Mouse (Mus musculus): ENCODE measurements at regions not wholly inside any gene's neighbourhood (a gene's known extent, or its start where the extent isn't known, plus 50 kb on each side); places are given as distances from the start of the nearest gene placed in this dataset.

DNA sequence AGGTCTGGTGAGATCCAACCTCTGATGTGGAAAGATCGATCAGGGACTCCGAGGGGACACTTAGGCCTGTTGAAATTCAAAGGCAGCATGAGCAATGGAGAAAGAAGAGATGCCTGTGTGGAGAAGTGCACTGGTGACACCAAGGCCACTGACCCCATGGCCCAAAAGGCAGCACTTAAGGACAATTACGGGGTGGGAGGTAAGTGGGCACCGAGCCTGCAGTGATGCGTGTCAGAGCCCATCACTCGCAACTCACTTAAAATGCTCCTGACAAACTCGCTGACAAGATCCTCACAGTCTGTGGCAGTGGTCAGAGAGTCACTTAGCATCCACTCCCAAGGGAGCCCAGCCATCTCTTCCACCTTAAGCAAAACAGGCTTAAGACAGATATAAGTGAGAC lies 207.7 kb upstream of the Mki67 start:
- Histone ChIP-seq H3K4me1 (ENCODE audit: control insufficient read depth in 2 of 2, insufficient read depth in 2 of 2, low read length in 2 of 2) (no peaks in the 10 kb centered on the region), H3K27ac (replicated peaks in 1 of 2; ENCODE audit: control insufficient read depth in 1 of 2, insufficient read depth in 1 of 2, low read depth in 2 of 2, low read length in 2 of 2) (no peak overlapping the region), H3K9me3 (ENCODE audit: control insufficient read depth, low read length) (no peaks in the 10 kb centered on the region), H3K27me3 (ENCODE audit: control insufficient read depth, insufficient read depth, low read length) (no peaks in the 10 kb centered on the region), H3K9ac (ENCODE audit: low read length) (no peak overlapping the region), H3K36me3 (ENCODE audit: control insufficient read depth, insufficient read depth, low read length) (no peaks in the 10 kb centered on the region), H3K4me2 (ENCODE audit: low read length) (no peak overlapping the region), H3K4me3 (ENCODE audit: control insufficient read depth in 1 of 2, insufficient read depth in 1 of 2, low read depth in 1 of 2, low read length in 2 of 2) (no peak overlapping the region)
- WGBS: 43% methylated on average over 7 of the region's 7 CpGs
- ATAC-seq (ENCODE audit: insufficient number of reproducible peaks, insufficient read depth, low FRiP score, low read depth): no peak

DNA sequence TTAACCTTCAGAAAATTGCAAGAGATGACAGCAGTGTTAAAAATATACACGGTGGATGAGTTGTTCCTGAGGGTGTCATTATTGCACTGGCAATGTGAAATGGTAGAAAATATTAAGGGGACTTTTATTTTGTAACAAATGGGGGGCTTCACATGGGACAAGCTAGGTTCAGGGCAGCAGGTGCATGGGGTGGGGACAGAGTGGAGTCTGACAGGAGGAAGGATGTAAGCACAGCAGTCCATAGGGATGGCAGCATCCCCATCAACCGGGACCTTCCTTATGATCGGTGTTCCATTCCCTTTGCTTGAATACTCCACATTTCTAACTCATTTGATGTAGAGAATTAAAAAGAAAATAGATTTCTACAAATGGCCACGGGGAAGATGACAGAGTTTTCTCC lies 208.5 kb upstream of the Mki67 start:
- Histone ChIP-seq H3K9me3 (ENCODE audit: control insufficient read depth, low read length) (no peaks in the 10 kb centered on the region), H3K27ac (replicated peaks in 1 of 2; ENCODE audit: control insufficient read depth in 1 of 2, insufficient read depth in 1 of 2, low read depth in 2 of 2, low read length in 2 of 2) (no peak overlapping the region), H3K27me3 (ENCODE audit: control insufficient read depth, insufficient read depth, low read length) (no peaks in the 10 kb centered on the region), H3K4me3 (ENCODE audit: control insufficient read depth in 1 of 2, insufficient read depth in 1 of 2, low read depth in 1 of 2, low read length in 2 of 2) (no peak overlapping the region), H3K36me3 (ENCODE audit: control insufficient read depth, insufficient read depth, low read length) (no peaks in the 10 kb centered on the region), H3K4me2 (ENCODE audit: low read length) (no peak overlapping the region), H3K4me1 (ENCODE audit: control insufficient read depth in 2 of 2, insufficient read depth in 2 of 2, low read length in 2 of 2) (no peaks in the 10 kb centered on the region), H3K9ac (ENCODE audit: low read length) (no peak overlapping the region)
- no peak for ATAC-seq (ENCODE audit: insufficient number of reproducible peaks, insufficient read depth, low FRiP score, low read depth)
- WGBS: 76% methylated on average over 4 of the region's 4 CpGs

DNA sequence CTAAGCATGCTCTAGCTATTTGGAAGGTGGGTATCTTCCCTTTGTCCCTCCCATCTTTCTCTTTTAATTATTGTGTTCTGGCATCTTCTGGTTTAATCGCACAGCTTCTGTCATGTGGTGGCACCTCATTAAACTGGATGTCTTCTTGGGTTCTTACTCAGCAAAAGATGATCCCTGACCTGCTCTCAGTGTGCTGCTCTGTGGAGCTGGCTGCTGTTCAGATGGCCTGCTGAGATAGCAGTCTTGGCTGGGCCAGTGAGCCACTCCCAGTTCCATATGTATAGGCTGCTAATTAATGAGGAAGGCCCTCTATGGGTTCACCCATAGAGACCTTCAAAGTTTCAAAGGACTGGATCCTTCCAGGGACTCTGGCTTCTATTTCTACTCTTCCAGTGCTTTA lies 213.9 kb upstream of the Mki67 start:
- 85% methylated on average over 1 of the region's 1 CpGs for WGBS
- Histone ChIP-seq H3K9me3 (ENCODE audit: control insufficient read depth, low read length) (no peaks in the 10 kb centered on the region), H3K4me1 (ENCODE audit: control insufficient read depth in 2 of 2, insufficient read depth in 2 of 2, low read length in 2 of 2) (no peaks in the 10 kb centered on the region), H3K27ac (replicated peaks in 1 of 2; ENCODE audit: control insufficient read depth in 1 of 2, insufficient read depth in 1 of 2, low read depth in 2 of 2, low read length in 2 of 2) (no peak overlapping the region), H3K9ac (ENCODE audit: low read length) (no peak overlapping the region), H3K27me3 (ENCODE audit: control insufficient read depth, insufficient read depth, low read length) (no peaks in the 10 kb centered on the region), H3K36me3 (ENCODE audit: control insufficient read depth, insufficient read depth, low read length) (no peaks in the 10 kb centered on the region), H3K4me3 (ENCODE audit: control insufficient read depth in 1 of 2, insufficient read depth in 1 of 2, low read depth in 1 of 2, low read length in 2 of 2) (no peak overlapping the region), H3K4me2 (ENCODE audit: low read length) (no peak overlapping the region)
- ATAC-seq (ENCODE audit: insufficient number of reproducible peaks, insufficient read depth, low FRiP score, low read depth): no peak

DNA sequence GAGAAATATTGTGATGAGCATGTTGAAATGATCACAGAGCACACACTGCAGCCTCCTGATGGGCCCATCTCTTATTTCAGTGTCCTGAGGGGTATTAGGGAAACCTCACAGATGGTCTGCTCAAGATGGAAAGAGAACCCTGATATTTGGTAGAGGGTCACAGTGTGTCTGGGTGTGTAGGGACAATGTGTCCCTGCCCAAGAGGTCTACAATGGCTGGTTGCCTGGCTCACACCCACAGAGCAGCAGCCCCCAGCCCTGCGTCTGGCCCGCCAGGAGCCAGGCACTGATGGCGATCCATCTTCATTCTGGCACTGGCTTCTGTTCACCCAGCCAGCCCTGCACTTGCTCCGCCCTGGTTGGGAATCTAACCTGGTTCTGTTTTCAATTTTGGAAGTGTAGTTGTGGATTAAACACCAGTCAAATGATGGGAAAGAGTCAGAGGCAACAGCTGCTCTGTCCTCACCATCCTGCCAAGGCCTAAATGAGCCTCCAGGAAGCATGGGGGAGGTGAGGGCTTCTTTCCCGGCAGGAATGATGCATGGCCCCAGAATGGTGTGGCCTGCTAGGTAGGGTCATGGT lies 216.5 kb upstream of the Mki67 start:
- H3K36me3 ChIP-seq (ENCODE audit: control insufficient read depth, insufficient read depth, low read length): no peaks in the 10 kb centered on the region
- H3K27ac ChIP-seq (replicated peaks in 1 of 2; ENCODE audit: control insufficient read depth in 1 of 2, insufficient read depth in 1 of 2, low read depth in 2 of 2, low read length in 2 of 2): no peak overlapping the region
- ATAC-seq (ENCODE audit: insufficient number of reproducible peaks, insufficient read depth, low FRiP score, low read depth): no peak
- WGBS: 69% methylated on average over 5 of the region's 5 CpGs
- no peaks in the 10 kb centered on the region for H3K9me3 ChIP-seq (ENCODE audit: control insufficient read depth, low read length)
- H3K4me3 ChIP-seq (ENCODE audit: control insufficient read depth in 1 of 2, insufficient read depth in 1 of 2, low read depth in 1 of 2, low read length in 2 of 2): no peak overlapping the region
- no peak overlapping the region for H3K4me2 ChIP-seq (ENCODE audit: low read length)
- H3K27me3 ChIP-seq (ENCODE audit: control insufficient read depth, insufficient read depth, low read length): no peaks in the 10 kb centered on the region
- H3K9ac ChIP-seq (ENCODE audit: low read length): no peak overlapping the region
- no peaks in the 10 kb centered on the region for H3K4me1 ChIP-seq (ENCODE audit: control insufficient read depth in 2 of 2, insufficient read depth in 2 of 2, low read length in 2 of 2)

DNA sequence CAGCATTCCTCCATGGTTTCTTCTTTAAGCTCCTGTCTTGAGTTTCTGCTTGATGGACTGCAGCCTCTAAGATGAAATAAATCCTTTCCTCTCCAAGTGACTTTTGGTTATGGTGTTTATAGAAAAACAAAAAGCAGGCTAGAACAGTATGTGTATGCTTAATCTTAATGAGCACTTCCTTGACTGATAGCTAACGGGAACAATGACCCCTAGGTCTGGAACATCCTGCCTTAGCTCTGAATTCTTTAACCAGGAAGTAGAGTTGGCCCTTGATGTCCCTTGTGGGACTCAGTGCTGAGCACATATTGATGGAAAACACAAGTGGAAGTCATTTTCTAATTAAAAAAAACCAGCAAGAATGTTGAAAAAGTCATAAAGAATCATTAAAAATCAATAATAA lies 219.0 kb upstream of the Mki67 start:
- no peaks in the 10 kb centered on the region for H3K36me3 ChIP-seq (ENCODE audit: control insufficient read depth, insufficient read depth, low read length)
- no peaks in the 10 kb centered on the region for H3K4me1 ChIP-seq (ENCODE audit: control insufficient read depth in 2 of 2, insufficient read depth in 2 of 2, low read length in 2 of 2)
- no peak overlapping the region for H3K9ac ChIP-seq (ENCODE audit: low read length)
- WGBS: 53% methylated on average over 1 of the region's 1 CpGs
- H3K27me3 ChIP-seq (ENCODE audit: control insufficient read depth, insufficient read depth, low read length): no peaks in the 10 kb centered on the region
- no peak overlapping the region for H3K4me3 ChIP-seq (ENCODE audit: control insufficient read depth in 1 of 2, insufficient read depth in 1 of 2, low read depth in 1 of 2, low read length in 2 of 2)
- H3K27ac ChIP-seq (replicated peaks in 1 of 2; ENCODE audit: control insufficient read depth in 1 of 2, insufficient read depth in 1 of 2, low read depth in 2 of 2, low read length in 2 of 2): no peak overlapping the region
- no peak overlapping the region for H3K4me2 ChIP-seq (ENCODE audit: low read length)
- no peak for ATAC-seq (ENCODE audit: insufficient number of reproducible peaks, insufficient read depth, low FRiP score, low read depth)
- no peaks in the 10 kb centered on the region for H3K9me3 ChIP-seq (ENCODE audit: control insufficient read depth, low read length)

DNA sequence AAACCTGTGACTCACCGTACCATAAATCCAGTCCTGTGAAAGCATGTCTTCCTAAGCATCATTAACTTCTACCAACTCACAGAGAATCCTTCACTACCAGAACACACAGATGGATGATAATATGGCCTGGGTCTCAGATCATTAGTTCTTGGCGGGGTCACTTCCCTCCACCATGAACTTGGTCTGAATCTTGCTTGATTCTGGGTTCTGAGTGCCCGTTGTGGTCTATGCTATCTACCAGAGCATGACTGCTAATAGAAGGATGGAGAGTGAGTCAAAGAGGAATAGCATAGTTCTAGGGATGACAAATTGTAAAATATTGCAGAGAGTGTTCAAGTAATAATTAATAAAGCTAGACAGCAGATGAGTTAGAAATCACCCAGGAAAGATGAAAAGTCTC lies 221.3 kb upstream of the Mki67 start:
- H3K4me1 ChIP-seq (ENCODE audit: control insufficient read depth in 2 of 2, insufficient read depth in 2 of 2, low read length in 2 of 2): no peaks in the 10 kb centered on the region
- ATAC-seq (ENCODE audit: insufficient number of reproducible peaks, insufficient read depth, low FRiP score, low read depth): no peak
- H3K4me2 ChIP-seq (ENCODE audit: low read length): no peak overlapping the region
- H3K9me3 ChIP-seq (ENCODE audit: control insufficient read depth, low read length): no peaks in the 10 kb centered on the region
- H3K9ac ChIP-seq (ENCODE audit: low read length): no peak overlapping the region
- H3K27ac ChIP-seq (replicated peaks in 1 of 2; ENCODE audit: control insufficient read depth in 1 of 2, insufficient read depth in 1 of 2, low read depth in 2 of 2, low read length in 2 of 2): no peak overlapping the region
- no peak overlapping the region for H3K4me3 ChIP-seq (ENCODE audit: control insufficient read depth in 1 of 2, insufficient read depth in 1 of 2, low read depth in 1 of 2, low read length in 2 of 2)
- H3K36me3 ChIP-seq (ENCODE audit: control insufficient read depth, insufficient read depth, low read length): no peaks in the 10 kb centered on the region
- WGBS: 82% methylated on average over 3 of the region's 3 CpGs
- no peaks in the 10 kb centered on the region for H3K27me3 ChIP-seq (ENCODE audit: control insufficient read depth, insufficient read depth, low read length)

DNA sequence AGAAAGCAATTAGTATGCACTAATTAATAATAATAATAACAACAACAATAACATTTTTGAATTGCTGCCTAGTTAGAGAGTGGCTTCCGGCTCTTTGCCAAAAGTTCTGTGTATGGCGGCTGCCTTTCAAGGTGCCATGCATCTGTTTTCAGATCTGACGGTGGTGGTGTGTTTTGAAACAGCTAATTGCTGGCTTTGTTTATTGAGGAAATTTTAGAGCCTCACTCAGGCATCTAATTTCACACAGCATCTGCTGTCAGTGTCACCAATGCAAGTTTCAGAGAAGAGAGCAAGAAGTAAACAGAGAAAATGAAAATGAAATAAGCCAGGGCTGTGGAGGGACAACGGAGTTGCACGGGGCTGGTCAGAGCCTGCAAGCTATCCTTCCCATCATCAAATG lies 223.2 kb upstream of the Mki67 start:
- H3K9ac ChIP-seq (ENCODE audit: low read length): no peak overlapping the region
- WGBS: 80% methylated on average over 5 of the region's 5 CpGs
- no peaks in the 10 kb centered on the region for H3K4me1 ChIP-seq (ENCODE audit: control insufficient read depth in 2 of 2, insufficient read depth in 2 of 2, low read length in 2 of 2)
- no peak overlapping the region for H3K4me3 ChIP-seq (ENCODE audit: control insufficient read depth in 1 of 2, insufficient read depth in 1 of 2, low read depth in 1 of 2, low read length in 2 of 2)
- H3K36me3 ChIP-seq (ENCODE audit: control insufficient read depth, insufficient read depth, low read length): no peaks in the 10 kb centered on the region
- H3K9me3 ChIP-seq (ENCODE audit: control insufficient read depth, low read length): no peaks in the 10 kb centered on the region
- no peaks in the 10 kb centered on the region for H3K27me3 ChIP-seq (ENCODE audit: control insufficient read depth, insufficient read depth, low read length)
- H3K4me2 ChIP-seq (ENCODE audit: low read length): no peak overlapping the region
- no peak overlapping the region for H3K27ac ChIP-seq (replicated peaks in 1 of 2; ENCODE audit: control insufficient read depth in 1 of 2, insufficient read depth in 1 of 2, low read depth in 2 of 2, low read length in 2 of 2)
- no peak for ATAC-seq (ENCODE audit: insufficient number of reproducible peaks, insufficient read depth, low FRiP score, low read depth)

DNA sequence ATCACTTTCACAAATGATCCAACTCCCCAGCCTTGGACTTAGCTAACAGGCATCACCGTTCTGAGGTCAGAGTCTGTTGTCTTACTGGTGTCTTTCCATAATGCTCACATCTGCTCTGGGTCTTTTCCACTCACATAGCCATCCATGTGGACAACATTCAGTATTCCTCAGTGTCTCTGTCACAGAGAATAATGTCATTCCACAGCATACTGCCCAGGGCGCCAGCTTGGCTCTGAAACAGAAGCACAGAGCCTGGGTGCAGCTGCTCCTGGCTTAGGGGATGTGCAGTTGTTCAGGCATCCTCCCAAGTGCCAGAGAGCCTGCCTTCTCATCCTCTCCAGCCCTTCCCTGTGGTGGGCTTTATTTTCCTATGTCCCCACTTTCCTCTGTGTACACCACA lies 226.7 kb upstream of the Mki67 start:
- no peaks in the 10 kb centered on the region for H3K4me1 ChIP-seq (ENCODE audit: control insufficient read depth in 2 of 2, insufficient read depth in 2 of 2, low read length in 2 of 2)
- no peak overlapping the region for H3K9ac ChIP-seq (ENCODE audit: low read length)
- WGBS: 77% methylated on average over 2 of the region's 2 CpGs

More for the DNA sequence above, 226.7 kb upstream of the Mki67 start:
- H3K27me3 ChIP-seq (ENCODE audit: control insufficient read depth, insufficient read depth, low read length): no peaks in the 10 kb centered on the region
- no peak overlapping the region for H3K4me2 ChIP-seq (ENCODE audit: low read length)
- H3K9me3 ChIP-seq (ENCODE audit: control insufficient read depth, low read length): no peaks in the 10 kb centered on the region
- no peaks in the 10 kb centered on the region for H3K36me3 ChIP-seq (ENCODE audit: control insufficient read depth, insufficient read depth, low read length)
- no peak overlapping the region for H3K4me3 ChIP-seq (ENCODE audit: control insufficient read depth in 1 of 2, insufficient read depth in 1 of 2, low read depth in 1 of 2, low read length in 2 of 2)
- no peak for ATAC-seq (ENCODE audit: insufficient number of reproducible peaks, insufficient read depth, low FRiP score, low read depth)
- H3K27ac ChIP-seq (replicated peaks in 1 of 2; ENCODE audit: control insufficient read depth in 1 of 2, insufficient read depth in 1 of 2, low read depth in 2 of 2, low read length in 2 of 2): no peak overlapping the region

All from heart, embryonic 14.5 days (tissue).